Mouse (Mus musculus): ENCODE measurements around the gene Sem1. TPM values are rescaled to one million over a fixed set of nuclear protein-coding genes. Genes with fewer than 3 reads are reported as not detected.
"Not testable (repeated sequence)": the region's sequence is repeated elsewhere in the genome, so short reads cannot be mapped to it uniquely, and the experiment has no call there.

Sem1 gene
- polyA plus RNA-seq, 1 experiment, result 62.3 TPM

GRCm38 (mm10) chr6:6544255-6544645, 34.2 kb downstream of the Sem1 start:
- no peaks in the 10 kb centered on the region for H3K4me1 ChIP-seq (ENCODE audit: control insufficient read depth, insufficient read depth, low read length)
- H3K4me3 ChIP-seq (replicated peaks; ENCODE audit: insufficient read depth, low read depth, low read length), result no peak overlapping the region
- H3K27ac ChIP-seq (ENCODE audit: insufficient read depth, low read length), result no peak overlapping the region
- no peak for DNase-seq
- TF ChIP-seq CTCF (IDR thresholded peaks at IDR 0.05; ENCODE audit: borderline replicate concordance, insufficient read depth, low read depth, low read length) (no peak), POLR2A (IDR thresholded peaks at IDR 0.05; ENCODE audit: borderline replicate concordance, insufficient read depth, low read length) (no peak)
- H3K27me3 ChIP-seq (ENCODE audit: control insufficient read depth, insufficient read depth, low read length), result no peaks in the 10 kb centered on the region
- 10% methylated on average over 4 of the region's 4 CpGs for WGBS

- DNase-seq, result no peak
- Histone ChIP-seq H3K4me1 (ENCODE audit: control insufficient read depth, insufficient read depth, low read length) (no peaks in the 10 kb centered on the region), H3K4me3 (replicated peaks; ENCODE audit: insufficient read depth, low read depth, low read length) (no peak overlapping the region), H3K27ac (ENCODE audit: insufficient read depth, low read length) (no peak overlapping the region), H3K27me3 (ENCODE audit: control insufficient read depth, insufficient read depth, low read length) (no peaks in the 10 kb centered on the region)
- TF ChIP-seq POLR2A (IDR thresholded peaks at IDR 0.05; ENCODE audit: borderline replicate concordance, insufficient read depth, low read length), result no peak
- TF ChIP-seq CTCF (IDR thresholded peaks at IDR 0.05; ENCODE audit: borderline replicate concordance, insufficient read depth, low read depth, low read length), result no peak
- WGBS, result 77% methylated on average over 9 of the region's 9 CpGs
These were observed 34.7 kb downstream of the Sem1 start for GRCm38 (mm10) chr6:6543606-6544254.

- H3K27ac ChIP-seq (ENCODE audit: insufficient read depth, low read length), result no peak overlapping the region
- no peaks in the 10 kb centered on the region for H3K27me3 ChIP-seq (ENCODE audit: control insufficient read depth, insufficient read depth, low read length)
- no peak for TF ChIP-seq POLR2A (IDR thresholded peaks at IDR 0.05; ENCODE audit: borderline replicate concordance, insufficient read depth, low read length)
- TF ChIP-seq CTCF (IDR thresholded peaks at IDR 0.05; ENCODE audit: borderline replicate concordance, insufficient read depth, low read depth, low read length), result no peak
- no peak for DNase-seq
- H3K4me1 ChIP-seq (ENCODE audit: control insufficient read depth, insufficient read depth, low read length), result no peaks in the 10 kb centered on the region
- no peak overlapping the region for H3K4me3 ChIP-seq (replicated peaks; ENCODE audit: insufficient read depth, low read depth, low read length)
These were observed 36.3 kb downstream of the Sem1 start for GRCm38 (mm10) chr6:6542133-6542532.

GRCm38 (mm10) chr6:6536781-6537466, 41.5 kb downstream of the Sem1 start:
- TF ChIP-seq POLR2A (IDR thresholded peaks at IDR 0.05; ENCODE audit: borderline replicate concordance, insufficient read depth, low read length) (no peak), CTCF (IDR thresholded peaks at IDR 0.05; ENCODE audit: borderline replicate concordance, insufficient read depth, low read depth, low read length) (no peak)
- DNase-seq, result no peak
- Histone ChIP-seq H3K27ac (ENCODE audit: insufficient read depth, low read length) (no peak overlapping the region), H3K4me3 (replicated peaks; ENCODE audit: insufficient read depth, low read depth, low read length) (no peak overlapping the region), H3K4me1 (ENCODE audit: control insufficient read depth, insufficient read depth, low read length) (no peaks in the 10 kb centered on the region), H3K27me3 (ENCODE audit: control insufficient read depth, insufficient read depth, low read length) (no peaks in the 10 kb centered on the region)
- WGBS, result 33% methylated on average over 5 of the region's 5 CpGs

GRCm38 (mm10) chr6:6536359-6536758, 42.1 kb downstream of the Sem1 start:
- not testable (repeated sequence) for DNase-seq; H3K27me3 ChIP-seq (ENCODE audit: control insufficient read depth, insufficient read depth, low read length); H3K4me1 ChIP-seq (ENCODE audit: control insufficient read depth, insufficient read depth, low read length); H3K4me3 ChIP-seq (replicated peaks; ENCODE audit: insufficient read depth, low read depth, low read length); H3K27ac ChIP-seq (ENCODE audit: insufficient read depth, low read length)
- WGBS, result 61% methylated on average over 5 of the region's 5 CpGs

Measured in cerebellum, adult 2 months (tissue).